Mouse (Mus musculus): Measurements from ENCODE around the gene Rtl1. TPM values are rescaled to one million over a fixed set of nuclear protein-coding genes. Genes with fewer than 3 reads are reported as not detected.

Rtl1 gene
- polyA plus RNA-seq, 1 experiment from 2014 or later, result 0.46 TPM

GRCm38 (mm10) chr12:109612392-109613385 is 12.6 kb upstream of the Rtl1 start:
- H3K4me3 ChIP-seq (ENCODE audit: low read length), result no peak overlapping the region
- 0 out of 2 replicates have a peak, but pooled peaks cover 7% of the 10 kb centered on the region for H3K4me1 ChIP-seq (ENCODE audit: insufficient read depth, low read length)
- H3K27ac ChIP-seq (ENCODE audit: low read length), result no peak overlapping the region
- peaks cover 18% of the 10 kb centered on the region for H3K27me3 ChIP-seq (ENCODE audit: insufficient read depth, low read length)
- H3K36me3 ChIP-seq (ENCODE audit: insufficient read depth, low read length), result peaks cover 6% of the 10 kb centered on the region; the same call in 1 of the 2 replicates
- no peaks in the 10 kb centered on the region for H3K9me3 ChIP-seq (ENCODE audit: low read length)
- no peak for ATAC-seq (ENCODE audit: low FRiP score, low TSS enrichment)
- H3K4me2 ChIP-seq (replicated peaks; ENCODE audit: low read depth, low read length), result 0 out of 2 replicates have a peak overlapping the region, but pooled peaks have one; percentile 20
- 38% methylated on average over 32 of the region's 34 CpGs for WGBS
- H3K9ac ChIP-seq (replicated peaks; ENCODE audit: low read length), result no peak overlapping the region

- Histone ChIP-seq H3K4me2 (replicated peaks; ENCODE audit: low read depth, low read length) (no peak overlapping the region), H3K4me3 (ENCODE audit: low read length) (no peak overlapping the region), H3K9me3 (ENCODE audit: low read length) (no peaks in the 10 kb centered on the region), H3K36me3 (ENCODE audit: insufficient read depth, low read length) (peaks cover 6% of the 10 kb centered on the region; the same call in 1 of the 2 replicates), H3K27me3 (ENCODE audit: insufficient read depth, low read length) (peaks cover 17% of the 10 kb centered on the region), H3K4me1 (ENCODE audit: insufficient read depth, low read length) (no peaks in the 10 kb centered on the region), H3K27ac (ENCODE audit: low read length) (no peak overlapping the region), H3K9ac (replicated peaks; ENCODE audit: low read length) (no peak overlapping the region)
- WGBS, result 32% methylated on average over 13 of the region's 13 CpGs
- ATAC-seq (ENCODE audit: low FRiP score, low TSS enrichment), result no peak
These were observed 8.7 kb upstream of the Rtl1 start for GRCm38 (mm10) chr12:109608576-109609440.

- H3K9me3 ChIP-seq (ENCODE audit: low read length), result no peaks in the 10 kb centered on the region
- H3K4me3 ChIP-seq (ENCODE audit: low read length), result no peak overlapping the region
- peaks cover 6% of the 10 kb centered on the region; the same call in 1 of the 2 replicates for H3K36me3 ChIP-seq (ENCODE audit: insufficient read depth, low read length)
- 31% methylated on average over 9 of the region's 9 CpGs for WGBS
- no peak for ATAC-seq (ENCODE audit: low FRiP score, low TSS enrichment)
- H3K27me3 ChIP-seq (ENCODE audit: insufficient read depth, low read length), result peaks cover 9% of the 10 kb centered on the region
- no peak overlapping the region for H3K27ac ChIP-seq (ENCODE audit: low read length)
- H3K4me2 ChIP-seq (replicated peaks; ENCODE audit: low read depth, low read length), result no peak overlapping the region
- H3K9ac ChIP-seq (replicated peaks; ENCODE audit: low read length), result no peak overlapping the region
- no peaks in the 10 kb centered on the region for H3K4me1 ChIP-seq (ENCODE audit: insufficient read depth, low read length)
These were observed 7.8 kb upstream of the Rtl1 start for GRCm38 (mm10) chr12:109607953-109608352.

GRCm38 (mm10) chr12:109607191-109607590 is 7.1 kb upstream of the Rtl1 start:
- Histone ChIP-seq H3K9me3 (ENCODE audit: low read length) (no peaks in the 10 kb centered on the region), H3K27ac (ENCODE audit: low read length) (no peak overlapping the region), H3K4me3 (ENCODE audit: low read length) (no peak overlapping the region), H3K4me2 (replicated peaks; ENCODE audit: low read depth, low read length) (no peak overlapping the region), H3K36me3 (ENCODE audit: insufficient read depth, low read length) (peaks cover 6% of the 10 kb centered on the region; the same call in 1 of the 2 replicates), H3K27me3 (ENCODE audit: insufficient read depth, low read length) (peaks cover 5% of the 10 kb centered on the region), H3K4me1 (ENCODE audit: insufficient read depth, low read length) (no peaks in the 10 kb centered on the region), H3K9ac (replicated peaks; ENCODE audit: low read length) (no peak overlapping the region)
- ATAC-seq (ENCODE audit: low FRiP score, low TSS enrichment), result no peak
- WGBS, result 63% methylated on average over 9 of the region's 9 CpGs

- H3K4me1 ChIP-seq (ENCODE audit: insufficient read depth, low read length), result no peaks in the 10 kb centered on the region
- no peak overlapping the region for H3K4me3 ChIP-seq (ENCODE audit: low read length)
- H3K4me2 ChIP-seq (replicated peaks; ENCODE audit: low read depth, low read length), result no peak overlapping the region
- H3K9me3 ChIP-seq (ENCODE audit: low read length), result no peaks in the 10 kb centered on the region
- H3K36me3 ChIP-seq (ENCODE audit: insufficient read depth, low read length), result no peaks in the 10 kb centered on the region
- H3K27ac ChIP-seq (ENCODE audit: low read length), result no peak overlapping the region
- ATAC-seq (ENCODE audit: low FRiP score, low TSS enrichment), result no peak
- WGBS, result 73% methylated on average over 16 of the region's 16 CpGs
- H3K27me3 ChIP-seq (ENCODE audit: insufficient read depth, low read length), result no peaks in the 10 kb centered on the region
- H3K9ac ChIP-seq (replicated peaks; ENCODE audit: low read length), result no peak overlapping the region
These were observed 5.0 kb upstream of the Rtl1 start for GRCm38 (mm10) chr12:109604982-109605721.

- ATAC-seq (ENCODE audit: low FRiP score, low TSS enrichment), result no peak
- Histone ChIP-seq H3K36me3 (ENCODE audit: insufficient read depth, low read length) (no peaks in the 10 kb centered on the region), H3K4me1 (ENCODE audit: insufficient read depth, low read length) (peaks cover 22% of the 10 kb centered on the region), H3K27ac (ENCODE audit: low read length) (no peak overlapping the region), H3K4me3 (ENCODE audit: low read length) (no peak overlapping the region), H3K9ac (replicated peaks; ENCODE audit: low read length) (no peak overlapping the region), H3K4me2 (replicated peaks; ENCODE audit: low read depth, low read length) (no peak overlapping the region), H3K9me3 (ENCODE audit: low read length) (0 out of 2 replicates have a peak, but pooled peaks cover 3% of the 10 kb centered on the region), H3K27me3 (ENCODE audit: insufficient read depth, low read length) (no peaks in the 10 kb centered on the region)
- 47% methylated on average over 12 of the region's 12 CpGs for WGBS
These were observed 1.4 kb downstream of the Rtl1 start for GRCm38 (mm10) chr12:109598551-109599250.

GRCm38 (mm10) chr12:109596726-109597125 is 3.4 kb downstream of the Rtl1 start:
- ATAC-seq (ENCODE audit: low FRiP score, low TSS enrichment), result no peak
- H3K27ac ChIP-seq (ENCODE audit: low read length), result no peak overlapping the region
- no peak overlapping the region for H3K4me2 ChIP-seq (replicated peaks; ENCODE audit: low read depth, low read length)
- H3K27me3 ChIP-seq (ENCODE audit: insufficient read depth, low read length), result no peaks in the 10 kb centered on the region
- H3K9me3 ChIP-seq (ENCODE audit: low read length), result peaks cover 7% of the 10 kb centered on the region; the same call in 1 of the 2 replicates
- peaks cover 3% of the 10 kb centered on the region; the same call in 1 of the 2 replicates for H3K36me3 ChIP-seq (ENCODE audit: insufficient read depth, low read length)
- no peak overlapping the region for H3K4me3 ChIP-seq (ENCODE audit: low read length)
- 40% methylated on average over 3 of the region's 3 CpGs for WGBS
- H3K4me1 ChIP-seq (ENCODE audit: insufficient read depth, low read length), result peaks cover 22% of the 10 kb centered on the region
- no peak overlapping the region for H3K9ac ChIP-seq (replicated peaks; ENCODE audit: low read length)

- 40% methylated on average over 8 of the region's 8 CpGs for WGBS
- Histone ChIP-seq H3K36me3 (ENCODE audit: insufficient read depth, low read length) (peaks cover 3% of the 10 kb centered on the region; the same call in 1 of the 2 replicates), H3K9ac (replicated peaks; ENCODE audit: low read length) (no peak overlapping the region), H3K4me2 (replicated peaks; ENCODE audit: low read depth, low read length) (no peak overlapping the region; the same call in 1 of the 2 replicates), H3K9me3 (ENCODE audit: low read length) (peaks cover 7% of the 10 kb centered on the region; the same call in 1 of the 2 replicates), H3K4me3 (ENCODE audit: low read length) (no peak overlapping the region), H3K27me3 (ENCODE audit: insufficient read depth, low read length) (no peaks in the 10 kb centered on the region), H3K4me1 (ENCODE audit: insufficient read depth, low read length) (peaks cover 22% of the 10 kb centered on the region), H3K27ac (ENCODE audit: low read length) (peak overlapping the region; percentile 6; the same call in 1 of the 2 replicates)
- ATAC-seq (ENCODE audit: low FRiP score, low TSS enrichment), result no peak
These were observed 3.9 kb downstream of the Rtl1 start for GRCm38 (mm10) chr12:109596232-109596631.

Measured in kidney, embryonic 16.5 days (tissue).